Mouse (Mus musculus) limb, embryonic 13.5 days (tissue): Measurements from ENCODE around the gene Klhl22. TPM values are rescaled to one million over a fixed set of nuclear protein-coding genes. Genes with fewer than 3 reads are reported as not detected.

ENCODE experiments used
- polyA plus RNA-seq: library from polyadenylated mRNA; unstranded; fragments of >200 nt; fragmentation: Nextera tagmentation; extraction: Ambion mirVana; gene quantifications from 2 replicates; pipeline ENCODE4 v1.2.1, GENCODE M21; 2015

Klhl22 gene
- polyA plus RNA-seq, 1 experiment from 2014 or later, result 106 TPM

Other genes with a start within 250 kb of the Klhl22 start
- 72.0 and 75.2 TPM in 2 replicates for gene Thap7, start 228.5 kb upstream of the Klhl22 start, polyA plus RNA-seq
- not detected in 2 replicates for gene Lrrc74b, start 198.4 kb upstream of the Klhl22 start, polyA plus RNA-seq
- 0.36 and 0.40 TPM in 2 replicates for gene P2rx6, start 197.7 kb upstream of the Klhl22 start, polyA plus RNA-seq
- gene Slc7a4, start 176.4 kb upstream of the Klhl22 start, polyA plus RNA-seq, result 5.7 and 5.8 TPM in 2 replicates
- gene Smpd4, start 140.3 kb upstream of the Klhl22 start, polyA plus RNA-seq, result 40.0 and 42.7 TPM in 2 replicates
- gene Ccdc74a, start 113.1 kb upstream of the Klhl22 start, polyA plus RNA-seq, result 9.0 and 9.8 TPM in 2 replicates
- gene Med15, start 26.7 kb upstream of the Klhl22 start, polyA plus RNA-seq, result 48.1 and 49.8 TPM in 2 replicates
- gene Scarf2, start 37.7 kb downstream of the Klhl22 start, polyA plus RNA-seq, result 28.8 and 29.4 TPM in 2 replicates
- gene B830017H08Rik, start 73.5 kb downstream of the Klhl22 start, polyA plus RNA-seq, result 0.09 and 0.36 TPM in 2 replicates
- 2.7 and 3.0 TPM in 2 replicates for gene Car15, start 78.7 kb downstream of the Klhl22 start, polyA plus RNA-seq
- 0.32 and 0.53 TPM in 2 replicates for gene Gm20518, start 132.1 kb downstream of the Klhl22 start, polyA plus RNA-seq
- 0.04 TPM in 1 of 2 replicates, not detected in the other for gene Tssk1, start 134.6 kb downstream of the Klhl22 start, polyA plus RNA-seq
- gene Dgcr2, start 138.9 kb downstream of the Klhl22 start, polyA plus RNA-seq, result 97.8 and 105 TPM in 2 replicates
- gene Tssk2, start 139.0 kb downstream of the Klhl22 start, polyA plus RNA-seq, result 0.17 TPM in 1 of 2 replicates, not detected in the other
- 49.8 and 50.7 TPM in 2 replicates for gene Ess2, start 151.7 kb downstream of the Klhl22 start, polyA plus RNA-seq
- gene Gsc2, start 155.4 kb downstream of the Klhl22 start, polyA plus RNA-seq, result 0.13 TPM in 1 of 2 replicates, not detected in the other
- 84.0 and 85.0 TPM in 2 replicates for gene Slc25a1, start 168.6 kb downstream of the Klhl22 start, polyA plus RNA-seq
- gene Vpreb2, start 220.8 kb downstream of the Klhl22 start, polyA plus RNA-seq, result 0.37 TPM in 1 of 2 replicates, not detected in the other